Mouse (Mus musculus) cerebellum, adult 2 months (tissue): ENCODE results near the gene Qtrt2. TPM values are rescaled to one million over a fixed set of nuclear protein-coding genes. Genes with fewer than 3 reads are reported as not detected.

Source experiments
- DNase-seq, 2 experiments: peaks; one replicate each; pipeline ENCODE4 v3.0.0; 2021
- H3K27ac ChIP-seq: fragments of 200-500 bp; 2 replicates; pipeline ENCODE4 v1.5.1; 2012; ENCODE audit warnings: low read length, control low read depth, inconsistent platforms; ENCODE audit not compliant: insufficient read depth
- H3K27me3 ChIP-seq: fragments of 200-500 bp; 2 replicates; pipeline ENCODE4 v1.6.1; 2012; ENCODE audit warnings: inconsistent platforms, mild to moderate bottlenecking, low read length, moderate library complexity; ENCODE audit not compliant: control insufficient read depth, insufficient read depth
- H3K4me1 ChIP-seq: fragments of 200-500 bp; 2 replicates; pipeline ENCODE4 v1.6.1; 2011; ENCODE audit warnings: low read length; ENCODE audit not compliant: control insufficient read depth, insufficient read depth
- H3K4me3 ChIP-seq: fragments of 200-500 bp; replicated peaks from 2 replicates; pipeline ENCODE3; 2011; ENCODE audit warnings: mild to moderate bottlenecking, low read depth, low read length, control low read depth; ENCODE audit not compliant: insufficient read depth
- CTCF ChIP-seq: fragments of 200-500 bp; IDR thresholded peaks from 2 replicates; pipeline ENCODE4 v1.5.1; 2011; ENCODE audit warnings: low read depth, mild to moderate bottlenecking, control low read depth, low read length, moderate library complexity, borderline replicate concordance; ENCODE audit not compliant: insufficient read depth
- POLR2A ChIP-seq: fragments of 200-500 bp; IDR thresholded peaks from 2 replicates; pipeline ENCODE4 v1.6.1; 2011; ENCODE audit warnings: low read length, control low read depth, borderline replicate concordance; ENCODE audit not compliant: insufficient read depth
- WGBS: fragments of 180-500 bp; shearing (Covaris S2); methylation state at CpG from one replicate; pipeline ENCODE4 v1.1.7; 2018; 5-methylcytosine and 5-hydroxymethylcytosine counted together
- polyA plus RNA-seq: library from polyadenylated mRNA; depleted of rRNA; stranded (reverse); fragments of >200 nt; gene quantifications from 2 replicates; pipeline ENCODE4 v1.2.3, GENCODE M21; 2012

Qtrt2 gene
- polyA plus RNA-seq, 1 experiment, result 32.4 TPM

DNA sequence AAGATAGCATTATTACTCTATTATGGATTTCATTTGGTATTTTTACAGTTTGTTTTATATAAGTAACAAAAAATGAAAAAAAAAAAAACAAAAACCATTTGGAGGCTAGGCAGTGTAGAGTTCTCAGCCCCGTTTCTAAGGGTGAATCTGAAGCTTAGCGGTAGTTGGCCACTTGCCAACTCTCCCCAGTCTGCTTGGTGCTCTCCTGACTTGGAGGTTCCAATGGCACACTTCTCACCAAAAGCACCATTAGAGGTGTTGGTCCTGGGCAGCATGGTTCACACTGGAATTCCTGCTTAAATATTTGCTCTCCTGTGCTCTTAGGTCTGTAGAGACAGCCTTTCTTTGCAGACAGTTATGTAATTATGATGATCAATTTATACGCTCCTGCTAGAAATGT lies 8.8 kb upstream of the Qtrt2 start:
- no peak for TF ChIP-seq POLR2A
- TF ChIP-seq CTCF, result no peak
- Histone ChIP-seq H3K4me3 (no peak overlapping the region), H3K27me3 (no peaks in the 10 kb centered on the region), H3K4me1 (peaks cover 10% of the 10 kb centered on the region), H3K27ac (no peak overlapping the region)
- peak; percentile 23 to 38 for DNase-seq
- WGBS, result 34% methylated on average over 3 of the region's 3 CpGs

DNA sequence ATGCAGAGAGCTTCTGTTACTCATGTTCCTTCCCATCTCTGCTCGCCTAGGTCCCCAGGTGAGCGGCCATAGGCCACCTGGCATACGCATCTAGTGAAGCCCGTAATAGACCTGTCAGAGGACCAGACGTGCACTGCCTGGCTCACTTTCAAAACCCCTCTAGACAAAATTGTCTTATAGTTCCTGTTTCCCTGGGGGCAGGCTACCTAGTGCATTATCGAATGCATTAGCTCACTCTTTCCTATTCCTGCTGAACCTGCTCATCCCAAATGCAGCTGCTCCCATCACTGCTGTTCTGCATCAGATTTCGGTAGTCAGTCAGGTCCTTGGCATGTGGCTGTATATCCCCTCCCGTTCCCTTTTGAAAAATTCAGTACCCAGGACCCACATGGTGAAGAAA lies 8.2 kb upstream of the Qtrt2 start:
- DNase-seq, result no peak
- no peaks in the 10 kb centered on the region for H3K27me3 ChIP-seq
- no peak for TF ChIP-seq POLR2A
- no peak for TF ChIP-seq CTCF
- peaks cover 10% of the 10 kb centered on the region for H3K4me1 ChIP-seq
- WGBS, result 42% methylated on average over 8 of the region's 8 CpGs
- H3K4me3 ChIP-seq, result no peak overlapping the region
- no peak overlapping the region for H3K27ac ChIP-seq

DNA sequence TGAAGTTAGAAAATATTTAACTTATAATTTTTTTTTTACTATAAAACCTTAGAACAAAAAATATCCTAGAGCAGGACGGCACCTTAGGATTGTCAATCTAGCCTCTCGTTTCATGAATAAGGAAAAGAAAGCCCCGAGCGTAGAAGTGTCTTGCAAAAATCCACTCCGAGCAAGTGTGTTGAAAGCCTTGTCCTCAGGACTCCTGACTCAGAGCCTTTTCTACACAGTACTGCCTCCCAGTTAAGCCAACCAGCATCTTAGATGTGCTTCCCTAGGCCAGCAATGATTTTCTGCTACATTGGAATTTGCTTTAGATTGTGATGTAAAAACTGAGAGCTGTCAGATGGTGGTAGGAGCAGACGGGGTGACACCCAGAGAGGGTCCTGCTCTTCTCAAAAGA lies 6.4 kb upstream of the Qtrt2 start:
- no peak overlapping the region for H3K27ac ChIP-seq
- no peak overlapping the region for H3K4me3 ChIP-seq
- TF ChIP-seq CTCF (no peak), POLR2A (no peak)
- no peaks in the 10 kb centered on the region for H3K27me3 ChIP-seq
- peaks cover 10% of the 10 kb centered on the region for H3K4me1 ChIP-seq
- no peak for DNase-seq
- 92% methylated on average over 6 of the region's 6 CpGs for WGBS

DNA sequence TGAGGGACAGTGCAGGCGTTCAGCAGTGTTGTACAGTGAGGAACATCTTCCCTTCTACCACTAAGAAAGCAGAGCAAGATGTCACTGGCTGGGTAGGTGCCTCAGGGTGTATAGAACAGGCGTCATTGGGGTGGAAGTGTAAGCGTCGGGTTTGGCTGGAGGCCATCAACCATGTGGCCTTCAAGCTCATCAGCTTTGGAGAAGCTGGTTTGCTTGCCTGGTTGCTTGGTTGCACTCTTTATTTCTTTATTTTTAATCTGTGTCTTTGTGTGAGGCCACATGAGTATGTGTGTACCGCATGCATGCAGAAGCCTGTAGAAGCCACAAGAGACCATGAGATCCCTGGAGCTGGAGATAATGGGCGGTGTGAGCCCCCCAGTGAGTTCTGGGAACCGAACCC lies 5.7 kb upstream of the Qtrt2 start:
- 71% methylated on average over 7 of the region's 7 CpGs for whole genome bisulfite sequencing
- Histone ChIP-seq H3K27ac (no peak overlapping the region), H3K27me3 (no peaks in the 10 kb centered on the region), H3K4me1 (peaks cover 10% of the 10 kb centered on the region), H3K4me3 (no peak overlapping the region)
- TF ChIP-seq CTCF, result no peak
- no peak for TF ChIP-seq POLR2A
- DNase-seq, result no peak

DNA sequence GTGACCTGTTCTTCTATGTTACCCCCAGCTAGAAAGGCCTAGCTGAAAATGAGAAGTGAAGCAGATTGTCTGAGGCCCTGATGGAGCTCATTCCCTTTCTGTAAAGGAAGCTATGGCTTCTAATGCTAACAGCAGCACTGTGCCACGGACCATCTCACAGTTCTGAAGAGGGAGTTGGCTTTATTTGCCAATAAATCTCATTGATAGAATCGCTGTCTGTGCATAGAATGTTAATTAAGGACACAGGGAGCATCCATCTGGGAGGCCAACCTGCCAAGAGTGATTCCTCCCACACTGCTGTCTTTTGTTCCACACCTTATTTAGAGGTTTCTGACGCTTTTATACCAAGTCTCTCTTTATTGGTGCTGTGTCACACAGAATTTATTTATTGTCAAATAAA lies 4.9 kb upstream of the Qtrt2 start:
- Histone ChIP-seq H3K27ac (no peak overlapping the region), H3K4me3 (no peak overlapping the region), H3K4me1 (peaks cover 10% of the 10 kb centered on the region), H3K27me3 (no peaks in the 10 kb centered on the region)
- TF ChIP-seq CTCF (no peak), POLR2A (no peak)
- 14% methylated on average over 3 of the region's 3 CpGs for WGBS
- no peak for DNase-seq

GRCm38 (mm10) chr16:43930577-43930976 lies 4.0 kb upstream of the Qtrt2 start:
- peaks cover 7% of the 10 kb centered on the region for H3K4me1 ChIP-seq
- TF ChIP-seq POLR2A (no peak), CTCF (no peak)
- no peak overlapping the region for H3K4me3 ChIP-seq
- no peaks in the 10 kb centered on the region for H3K27me3 ChIP-seq
- DNase-seq, result no peak
- no peak overlapping the region for H3K27ac ChIP-seq

DNA sequence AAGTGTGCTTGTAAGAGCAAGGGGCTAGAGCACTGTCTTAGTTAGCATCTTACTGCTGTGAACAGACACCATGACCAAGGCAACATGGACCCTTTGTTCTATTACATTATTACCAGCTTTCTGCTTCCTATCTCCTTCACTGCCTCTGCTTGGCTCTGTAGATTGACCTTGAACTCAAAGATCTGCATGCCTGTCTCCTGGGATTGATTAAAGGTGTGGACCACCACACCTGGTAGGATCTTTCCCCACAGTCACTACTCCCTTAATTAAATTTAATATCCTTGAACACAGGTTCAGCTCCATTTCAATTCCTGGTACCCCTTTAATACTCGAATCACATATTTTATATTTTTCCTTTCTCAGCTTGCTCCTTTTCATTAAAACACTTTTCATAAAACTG lies 763 bp downstream of the Qtrt2 start:
- no peak overlapping the region for H3K4me3 ChIP-seq
- H3K27ac ChIP-seq, result no peak overlapping the region
- TF ChIP-seq POLR2A (no peak), CTCF (no peak)
- no peak for DNase-seq
- 98% methylated on average over 1 of the region's 1 CpGs for WGBS
- no peaks in the 10 kb centered on the region for H3K4me1 ChIP-seq
- no peaks in the 10 kb centered on the region for H3K27me3 ChIP-seq

DNA sequence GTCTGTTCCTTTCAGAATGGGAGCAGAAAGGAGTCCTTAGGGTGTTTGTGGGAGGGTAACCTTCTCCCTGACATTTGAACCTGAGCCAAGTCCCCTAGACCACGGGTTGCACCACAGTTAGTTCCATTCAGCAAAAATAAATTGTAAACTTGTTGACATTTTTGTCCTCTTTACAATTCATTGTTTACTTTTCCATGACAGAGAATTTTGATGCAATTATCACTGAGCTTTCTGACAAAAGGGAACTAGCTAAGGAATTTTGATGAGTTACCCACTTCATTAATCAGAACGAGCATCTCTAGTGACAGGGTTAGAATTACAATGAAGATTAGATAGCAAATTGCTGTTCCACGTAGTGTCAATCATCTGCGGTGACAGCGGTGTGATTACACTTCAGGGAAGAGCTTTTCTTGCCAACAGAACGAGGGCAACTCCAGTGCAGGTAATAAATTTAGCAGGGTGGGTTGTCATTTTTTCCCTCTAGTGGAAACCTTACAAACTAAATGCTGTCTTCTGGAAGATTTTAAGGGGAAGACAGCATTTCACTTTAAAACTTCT lies 1.5 kb downstream of the Qtrt2 start:
- Histone ChIP-seq H3K27me3 (no peaks in the 10 kb centered on the region), H3K4me3 (no peak overlapping the region), H3K27ac (no peak overlapping the region), H3K4me1 (no peaks in the 10 kb centered on the region)
- no peak for DNase-seq
- no peak for TF ChIP-seq POLR2A
- no peak for TF ChIP-seq CTCF
- 64% methylated on average over 6 of the region's 6 CpGs for WGBS

- WGBS, result 42% methylated on average over 3 of the region's 3 CpGs
- H3K4me3 ChIP-seq, result no peak overlapping the region
- no peak for DNase-seq
- no peak overlapping the region for H3K27ac ChIP-seq
- H3K27me3 ChIP-seq, result no peaks in the 10 kb centered on the region
- no peaks in the 10 kb centered on the region for H3K4me1 ChIP-seq
- no peak for TF ChIP-seq CTCF
- TF ChIP-seq POLR2A, result no peak
Measured at GRCm38 (mm10) chr16:43922630-43923029, 4.0 kb downstream of the Qtrt2 start.

DNA sequence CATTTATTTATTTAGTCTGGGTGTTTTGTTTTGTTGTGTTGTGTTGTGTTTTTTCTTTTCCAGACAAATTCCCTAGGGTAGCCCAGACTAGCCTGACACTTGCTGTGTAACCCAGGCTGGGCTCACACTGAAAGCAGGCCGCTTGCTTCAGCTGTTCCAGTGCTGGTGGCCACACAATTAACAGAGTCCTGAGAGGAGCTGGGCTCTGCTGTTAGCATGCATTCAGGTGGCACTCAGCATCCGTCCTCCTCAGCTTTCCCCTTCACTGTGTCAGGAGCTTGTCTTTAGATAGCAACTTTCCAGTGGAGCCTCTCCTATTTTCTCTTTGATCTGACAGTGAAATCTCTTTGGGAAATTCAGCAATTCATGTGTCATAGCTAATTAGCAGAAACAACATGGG lies 4.6 kb downstream of the Qtrt2 start:
- TF ChIP-seq POLR2A (no peak), CTCF (no peak)

More for the DNA sequence above, 4.6 kb downstream of the Qtrt2 start:
- H3K27me3 ChIP-seq, result no peaks in the 10 kb centered on the region
- no peak overlapping the region for H3K4me3 ChIP-seq
- DNase-seq, result no peak
- WGBS, result 67% methylated on average over 2 of the region's 2 CpGs
- no peaks in the 10 kb centered on the region for H3K4me1 ChIP-seq
- no peak overlapping the region for H3K27ac ChIP-seq
